Mouse (Mus musculus) heart, embryonic 14.5 days (tissue): ENCODE data around the gene Kif26b. TPM values are rescaled to one million over a fixed set of nuclear protein-coding genes. Genes with fewer than 3 reads are reported as not detected.

Experiments used
- ATAC-seq: fragments of 200-750 bp; cut with Nextera tagmentation; 2 replicates; pipeline ENCODE4 v1.8.0; 2017; ENCODE audit warnings: low read depth, moderate TSS enrichment; ENCODE audit not compliant: insufficient number of reproducible peaks, insufficient read depth, low FRiP score
- H3K27ac ChIP-seq, 2 experiments: fragments of 200-500 bp in 1 of 2; fragments of 300-500 bp in 1 of 2; sonication (generic) in 1 of 2; replicated peaks in 1 of 2; 2 replicates each; pipeline ENCODE4 v1.5.1; 2012 to 2014; ENCODE audit warnings: low read depth in 2 of 2, low read length in 2 of 2, control low read depth in 1 of 2, mild to moderate bottlenecking in 1 of 2, mixed read lengths in 1 of 2; ENCODE audit not compliant: control insufficient read depth in 1 of 2, insufficient read depth in 1 of 2
- H3K27me3 ChIP-seq: fragments of 300-500 bp; sonication (generic); 2 replicates; pipeline ENCODE4 v1.6.1; 2014; ENCODE audit warnings: mild to moderate bottlenecking, low read length, control low read depth; ENCODE audit not compliant: control insufficient read depth, insufficient read depth
- H3K36me3 ChIP-seq: fragments of 300-500 bp; sonication (generic); 2 replicates; pipeline ENCODE4 v1.6.1; 2014; ENCODE audit warnings: mild to moderate bottlenecking, control low read depth, low read length, mixed read lengths; ENCODE audit not compliant: control insufficient read depth, insufficient read depth
- H3K4me1 ChIP-seq, 2 experiments: fragments of 200-500 bp in 1 of 2; fragments of 300-500 bp in 1 of 2; sonication (generic) in 1 of 2; 2 replicates each; pipeline ENCODE4 v1.6.1; 2012 to 2014; ENCODE audit warnings: low read length in 2 of 2, control low read depth in 1 of 2, mixed read lengths in 1 of 2; ENCODE audit not compliant: control insufficient read depth in 2 of 2, insufficient read depth in 2 of 2
- H3K4me2 ChIP-seq: fragments of 300-500 bp; sonication (generic); 2 replicates; pipeline ENCODE4 v1.6.1; 2014; ENCODE audit warnings: mild to moderate bottlenecking, low read length
- H3K4me3 ChIP-seq, 2 experiments: fragments of 200-500 bp in 1 of 2; fragments of 300-500 bp in 1 of 2; sonication (generic) in 1 of 2; 2 replicates each; pipeline ENCODE4 v1.5.1; 2012 to 2014; ENCODE audit warnings: low read length in 2 of 2, mild to moderate bottlenecking in 2 of 2, control low read depth in 1 of 2, low read depth in 1 of 2, moderate library complexity in 1 of 2; ENCODE audit not compliant: control insufficient read depth in 1 of 2, insufficient read depth in 1 of 2
- H3K9ac ChIP-seq: fragments of 300-500 bp; sonication (generic); 2 replicates; pipeline ENCODE4 v1.6.1; 2014; ENCODE audit warnings: mild to moderate bottlenecking, low read length
- H3K9me3 ChIP-seq: fragments of 300-500 bp; sonication (generic); 2 replicates; pipeline ENCODE4 v1.6.1; 2016; ENCODE audit warnings: low read length, control low read depth; ENCODE audit not compliant: control insufficient read depth
- WGBS: fragments of 180-500 bp; shearing (Covaris S2); extraction: QIAGEN DNeasy Blood & Tissue Kit; methylation state at CpG from one replicate; pipeline ENCODE4 v1.1.7; 2014; 5-methylcytosine and 5-hydroxymethylcytosine counted together
- polyA plus RNA-seq: library from polyadenylated mRNA; unstranded; fragments of >200 nt; fragmentation: Nextera tagmentation; extraction: Ambion mirVana; gene quantifications from 2 replicates; pipeline ENCODE4 v1.2.1, GENCODE M21; 2014

The Kif26b gene
- polyA plus RNA-seq, 1 experiment from 2014 or later, result 14.4 TPM

- H3K27ac ChIP-seq, result no peak overlapping the region; a peak in 1 of 4 replicates
- WGBS, result 51% methylated on average over 9 of the region's 9 CpGs
- no peak overlapping the region for H3K4me2 ChIP-seq
- no peaks in the 10 kb centered on the region for H3K9me3 ChIP-seq
- no peaks in the 10 kb centered on the region for H3K27me3 ChIP-seq
- H3K4me1 ChIP-seq, result peaks cover 17 to 34% of the 10 kb centered on the region in 2 experiments
- no peak for ATAC-seq
- H3K9ac ChIP-seq, result no peak overlapping the region
- no peak overlapping the region for H3K4me3 ChIP-seq
- H3K36me3 ChIP-seq, result 0 out of 2 replicates have a peak, but pooled peaks cover 3% of the 10 kb centered on the region
Measured at GRCm38 (mm10) chr1:178712189-178712873, 183.4 kb downstream of the Kif26b start.

GRCm38 (mm10) chr1:178714209-178714608 lies 185.3 kb downstream of the Kif26b start:
- WGBS, result 83% methylated on average over 5 of the region's 5 CpGs
- no peak overlapping the region for H3K27ac ChIP-seq
- ATAC-seq, result no peak

GRCm38 (mm10) chr1:178716411-178716810 lies 187.5 kb downstream of the Kif26b start:
- WGBS, result 31% methylated on average over 2 of the region's 2 CpGs
- peak overlapping the region; percentile 42 for H3K4me2 ChIP-seq
- H3K4me3 ChIP-seq, result no peak overlapping the region
- peak overlapping the region; percentile 44; the same call in 1 of the 2 replicates for H3K9ac ChIP-seq
- peaks cover 15% of the 10 kb centered on the region for H3K36me3 ChIP-seq
- peak overlapping the region; percentile 78 to 88; a peak in 3 of 4 replicates for H3K27ac ChIP-seq
- ATAC-seq, result peak; percentile 66
- peaks cover 19 to 33% of the 10 kb centered on the region in 2 experiments for H3K4me1 ChIP-seq
- H3K27me3 ChIP-seq, result no peaks in the 10 kb centered on the region
- H3K9me3 ChIP-seq, result peaks cover 5% of the 10 kb centered on the region

More at GRCm38 (mm10) chr1:178714209-178714608, 185.3 kb downstream of the Kif26b start:
- peaks cover 19 to 33% of the 10 kb centered on the region in 2 experiments for H3K4me1 ChIP-seq
- no peaks in the 10 kb centered on the region for H3K27me3 ChIP-seq
- no peak overlapping the region for H3K4me2 ChIP-seq
- peaks cover under 1% of the 10 kb centered on the region for H3K9me3 ChIP-seq
- peaks cover 14% of the 10 kb centered on the region for H3K36me3 ChIP-seq
- H3K9ac ChIP-seq, result no peak overlapping the region
- no peak overlapping the region for H3K4me3 ChIP-seq

GRCm38 (mm10) chr1:178720821-178721220 lies 191.9 kb downstream of the Kif26b start:
- Histone ChIP-seq H3K4me3 (no peak overlapping the region), H3K9ac (no peak overlapping the region), H3K36me3 (peaks cover 15% of the 10 kb centered on the region), H3K4me2 (no peak overlapping the region), H3K4me1 (peaks cover 12 to 29% of the 10 kb centered on the region in 2 experiments), H3K27ac (no peak overlapping the region), H3K9me3 (peaks cover 5% of the 10 kb centered on the region), H3K27me3 (no peaks in the 10 kb centered on the region)
- ATAC-seq, result no peak
- WGBS, result 68% methylated on average over 2 of the region's 2 CpGs

GRCm38 (mm10) chr1:178722793-178723192 lies 193.9 kb downstream of the Kif26b start:
- peaks cover 7% of the 10 kb centered on the region for H3K36me3 ChIP-seq
- peaks cover 5% of the 10 kb centered on the region for H3K9me3 ChIP-seq
- WGBS, result 64% methylated on average over 4 of the region's 4 CpGs
- no peak overlapping the region for H3K4me2 ChIP-seq
- peak overlapping the region in 1 of 2 experiments; percentile 47; a peak in 1 of 4 replicates for H3K27ac ChIP-seq
- H3K4me3 ChIP-seq, result no peak overlapping the region
- no peaks in the 10 kb centered on the region for H3K27me3 ChIP-seq
- no peak for ATAC-seq
- no peak overlapping the region for H3K9ac ChIP-seq
- peaks cover 4 to 14% of the 10 kb centered on the region in 2 experiments; a peak in 3 of 4 replicates for H3K4me1 ChIP-seq

- Histone ChIP-seq H3K4me3 (no peak overlapping the region), H3K4me1 (peaks cover 4 to 14% of the 10 kb centered on the region in 2 experiments; a peak in 3 of 4 replicates), H3K36me3 (no peaks in the 10 kb centered on the region), H3K9me3 (no peaks in the 10 kb centered on the region), H3K27ac (peak overlapping the region; percentile 9 to 25; a peak in 2 of 4 replicates), H3K27me3 (no peaks in the 10 kb centered on the region), H3K4me2 (no peak overlapping the region), H3K9ac (no peak overlapping the region)
- 36% methylated on average over 3 of the region's 3 CpGs for WGBS
- ATAC-seq, result no peak
Measured at GRCm38 (mm10) chr1:178725536-178725935, 196.6 kb downstream of the Kif26b start.

GRCm38 (mm10) chr1:178728256-178728655 lies 199.3 kb downstream of the Kif26b start:
- Histone ChIP-seq H3K4me3 (no peak overlapping the region), H3K9ac (no peak overlapping the region), H3K36me3 (no peaks in the 10 kb centered on the region), H3K4me2 (no peak overlapping the region), H3K27ac (no peak overlapping the region), H3K9me3 (no peaks in the 10 kb centered on the region), H3K27me3 (no peaks in the 10 kb centered on the region), H3K4me1 (peaks cover 11 to 20% of the 10 kb centered on the region in 2 experiments)
- WGBS, result 90% methylated on average over 6 of the region's 6 CpGs
- no peak for ATAC-seq
